Mouse (Mus musculus) E14TG2a.4 (cell line): ENCODE results near the gene Rad9b.

Experiments used
- CTCF ChIP-seq: conservative IDR thresholded peaks from 2 replicates; pipeline ENCODE4 v1.5.1; 2014; ENCODE audit warnings: low read length
- NANOG ChIP-seq: IDR thresholded peaks from 2 replicates; pipeline ENCODE4 v1.6.1; 2014; ENCODE audit warnings: borderline replicate concordance, low read length, mixed read lengths
- POU5F1 ChIP-seq: IDR thresholded peaks from 2 replicates; pipeline ENCODE4 v1.6.1; 2014; ENCODE audit warnings: low read length, borderline replicate concordance

- TF ChIP-seq CTCF (no peak), NANOG (no peak), POU5F1 (no peak)
These were observed 68.3 kb downstream of the Rad9b start for GRCm38 (mm10) chr5:122285767-122286150.
